Mouse (Mus musculus): ENCODE data around the gene Ric8a.
A peak's percentile ranks its signal among the peaks of the same experiment; 100 is the strongest.

- TF ChIP-seq MYOD1 (IDR thresholded peaks at IDR 0.05; ENCODE audit: control insufficient read depth, insufficient read length, low read depth): peak; percentile 31
- no peak for TF ChIP-seq CTCF (IDR thresholded peaks at IDR 0.05; ENCODE audit: control insufficient read depth, insufficient read depth, insufficient read length)
- no peak for TF ChIP-seq MAX (IDR thresholded peaks at IDR 0.05)
Observed at GRCm38 (mm10) chr7:140907131-140907530, 50.4 kb downstream of the Ric8a start.
